Mouse (Mus musculus): ENCODE data around the gene Mmp15. TPM values are rescaled to one million over a fixed set of nuclear protein-coding genes. Genes with fewer than 3 reads are reported as not detected.

Mmp15 gene
- polyA plus RNA-seq, 1 experiment, result 120 TPM

- DNase-seq, result peak; percentile 81
- Histone ChIP-seq H3K4me3 (replicated peaks; ENCODE audit: extremely low read depth, low read depth, low read length) (peak overlapping the region; percentile 45), H3K4me1 (ENCODE audit: control insufficient read depth, insufficient read depth, low read length) (peaks cover 9% of the 10 kb centered on the region; the same call in 1 of the 2 replicates)
- TF ChIP-seq POLR2A (IDR thresholded peaks at IDR 0.05; ENCODE audit: borderline replicate concordance, extremely low read depth, low read depth, low read length) (peak; percentile 19; the same call in 1 of the 2 replicates), CTCF (IDR thresholded peaks at IDR 0.05; ENCODE audit: insufficient read depth, low read length) (no peak)
- WGBS, result 3% methylated on average over 41 of the region's 41 CpGs
These were observed 31.6 kb upstream of the Mmp15 start for GRCm38 (mm10) chr8:95320224-95321139.

GRCm38 (mm10) chr8:95323201-95323600, 28.9 kb upstream of the Mmp15 start:
- DNase-seq, result no peak
- WGBS, result 32% methylated on average over 3 of the region's 3 CpGs
- Histone ChIP-seq H3K4me3 (replicated peaks; ENCODE audit: extremely low read depth, low read depth, low read length) (no peak overlapping the region), H3K4me1 (ENCODE audit: control insufficient read depth, insufficient read depth, low read length) (peaks cover 18% of the 10 kb centered on the region)
- TF ChIP-seq POLR2A (IDR thresholded peaks at IDR 0.05; ENCODE audit: borderline replicate concordance, extremely low read depth, low read depth, low read length) (no peak), CTCF (IDR thresholded peaks at IDR 0.05; ENCODE audit: insufficient read depth, low read length) (no peak)

GRCm38 (mm10) chr8:95324646-95325045, 27.4 kb upstream of the Mmp15 start:
- no peak for DNase-seq
- TF ChIP-seq POLR2A (IDR thresholded peaks at IDR 0.05; ENCODE audit: borderline replicate concordance, extremely low read depth, low read depth, low read length), result no peak
- no peak for TF ChIP-seq CTCF (IDR thresholded peaks at IDR 0.05; ENCODE audit: insufficient read depth, low read length)
- 31% methylated on average over 5 of the region's 5 CpGs for WGBS
- Histone ChIP-seq H3K4me3 (replicated peaks; ENCODE audit: extremely low read depth, low read depth, low read length) (no peak overlapping the region), H3K4me1 (ENCODE audit: control insufficient read depth, insufficient read depth, low read length) (peaks cover 18% of the 10 kb centered on the region)

GRCm38 (mm10) chr8:95326822-95327221, 25.2 kb upstream of the Mmp15 start:
- TF ChIP-seq CTCF (IDR thresholded peaks at IDR 0.05; ENCODE audit: insufficient read depth, low read length) (no peak), POLR2A (IDR thresholded peaks at IDR 0.05; ENCODE audit: borderline replicate concordance, extremely low read depth, low read depth, low read length) (peak; percentile 37; the same call in 1 of the 2 replicates)

GRCm38 (mm10) chr8:95327866-95328465, 24.1 kb upstream of the Mmp15 start:
- peaks cover 24% of the 10 kb centered on the region for H3K4me1 ChIP-seq (ENCODE audit: control insufficient read depth, insufficient read depth, low read length)

More at GRCm38 (mm10) chr8:95326822-95327221, 25.2 kb upstream of the Mmp15 start:
- Histone ChIP-seq H3K4me1 (ENCODE audit: control insufficient read depth, insufficient read depth, low read length) (peaks cover 24% of the 10 kb centered on the region), H3K4me3 (replicated peaks; ENCODE audit: extremely low read depth, low read depth, low read length) (no peak overlapping the region)
- DNase-seq, result no peak
- WGBS, result 54% methylated on average over 5 of the region's 5 CpGs

GRCm38 (mm10) chr8:95330367-95330766, 21.7 kb upstream of the Mmp15 start:
- 55% methylated on average over 1 of the region's 1 CpGs for WGBS
- TF ChIP-seq POLR2A (IDR thresholded peaks at IDR 0.05; ENCODE audit: borderline replicate concordance, extremely low read depth, low read depth, low read length), result no peak
- no peak for TF ChIP-seq CTCF (IDR thresholded peaks at IDR 0.05; ENCODE audit: insufficient read depth, low read length)

More at GRCm38 (mm10) chr8:95327866-95328465, 24.1 kb upstream of the Mmp15 start:
- WGBS, result 91% methylated on average over 46 of the region's 46 CpGs
- no peak overlapping the region for H3K4me3 ChIP-seq (replicated peaks; ENCODE audit: extremely low read depth, low read depth, low read length)
- no peak for TF ChIP-seq POLR2A (IDR thresholded peaks at IDR 0.05; ENCODE audit: borderline replicate concordance, extremely low read depth, low read depth, low read length)
- no peak for TF ChIP-seq CTCF (IDR thresholded peaks at IDR 0.05; ENCODE audit: insufficient read depth, low read length)
- DNase-seq, result no peak

GRCm38 (mm10) chr8:95331156-95331719, 20.8 kb upstream of the Mmp15 start:
- DNase-seq, result no peak
- TF ChIP-seq CTCF (IDR thresholded peaks at IDR 0.05; ENCODE audit: insufficient read depth, low read length) (no peak), POLR2A (IDR thresholded peaks at IDR 0.05; ENCODE audit: borderline replicate concordance, extremely low read depth, low read depth, low read length) (no peak)
- Histone ChIP-seq H3K4me1 (ENCODE audit: control insufficient read depth, insufficient read depth, low read length) (peaks cover 15% of the 10 kb centered on the region), H3K4me3 (replicated peaks; ENCODE audit: extremely low read depth, low read depth, low read length) (peak overlapping the region; percentile 97)
- under 1% methylated on average over 38 of the region's 38 CpGs for WGBS

More at GRCm38 (mm10) chr8:95330367-95330766, 21.7 kb upstream of the Mmp15 start:
- DNase-seq, result no peak
- peaks cover 17% of the 10 kb centered on the region for H3K4me1 ChIP-seq (ENCODE audit: control insufficient read depth, insufficient read depth, low read length)
- no peak overlapping the region for H3K4me3 ChIP-seq (replicated peaks; ENCODE audit: extremely low read depth, low read depth, low read length)

- peak; percentile 96 for DNase-seq
- Histone ChIP-seq H3K4me1 (ENCODE audit: control insufficient read depth, insufficient read depth, low read length) (peaks cover 11% of the 10 kb centered on the region), H3K4me3 (replicated peaks; ENCODE audit: extremely low read depth, low read depth, low read length) (peak within 1 kb of the TSS; percentile 97)
- TF ChIP-seq CTCF (IDR thresholded peaks at IDR 0.05; ENCODE audit: insufficient read depth, low read length) (peak; percentile 13; the same call in 1 of the 2 replicates), POLR2A (IDR thresholded peaks at IDR 0.05; ENCODE audit: borderline replicate concordance, extremely low read depth, low read depth, low read length) (peak; percentile 96)
- WGBS, result under 1% methylated on average over 80 of the region's 80 CpGs
These were observed 20.2 kb upstream of the Mmp15 start, which contains the start of the genes Zfp319 and Usb1 for GRCm38 (mm10) chr8:95331720-95332436. Gene Zfp319, minus strand, starts transcription at chr8:95331950. Gene Usb1, plus strand, starts transcription at chr8:95332284.
